Mouse (Mus musculus) inflammation-experienced regulatory T-cells, adult 16 weeks (primary cell): Measurements from ENCODE around the gene Otof. TPM values are rescaled to one million over a fixed set of nuclear protein-coding genes. Genes with fewer than 3 reads are reported as not detected.

Source experiments
- polyA plus RNA-seq: library from polyadenylated mRNA; unstranded; fragments of 100-300 nt; shearing (Covaris generic); gene quantifications from one replicate; pipeline ENCODE4 v1.2.1, GENCODE M21; 2017

The Otof gene
- polyA plus RNA-seq: not detected

GRCm38 (mm10) chr5:30461821-30462220, at the start of gene Otof:
TSS of gene Otof (minus strand) at chr5:30461932.

GRCm38 (mm10) chr5:30465861-30466260, 4.1 kb upstream of the Otof start, which contains the start of gene 1700001C02Rik:
TSS of gene 1700001C02Rik (plus strand) at chr5:30466047.

Other genes with a start within 250 kb of the Otof start
- 26.5 TPM for gene Selenoi, start 229.4 kb downstream of the Otof start, polyA plus RNA-seq
- gene Drc1, start 180.5 kb downstream of the Otof start, polyA plus RNA-seq: 1.0 TPM
- gene 1700001C02Rik, start 4.1 kb upstream of the Otof start, polyA plus RNA-seq: not detected
- gene Cib4, start 83.9 kb upstream of the Otof start, polyA plus RNA-seq: not detected
- gene Kcnk3, start 126.2 kb upstream of the Otof start, polyA plus RNA-seq: 0.10 TPM
- 28.9 TPM for gene Slc35f6, start 186.0 kb upstream of the Otof start, polyA plus RNA-seq
- 94.6 TPM for gene Cenpa, start 204.8 kb upstream of the Otof start, polyA plus RNA-seq
- 0.17 TPM for gene Dpysl5, start 249.6 kb upstream of the Otof start, polyA plus RNA-seq